8 mouse cellular contexts compared by ENCODE assay signal in the genomic region with DNA sequence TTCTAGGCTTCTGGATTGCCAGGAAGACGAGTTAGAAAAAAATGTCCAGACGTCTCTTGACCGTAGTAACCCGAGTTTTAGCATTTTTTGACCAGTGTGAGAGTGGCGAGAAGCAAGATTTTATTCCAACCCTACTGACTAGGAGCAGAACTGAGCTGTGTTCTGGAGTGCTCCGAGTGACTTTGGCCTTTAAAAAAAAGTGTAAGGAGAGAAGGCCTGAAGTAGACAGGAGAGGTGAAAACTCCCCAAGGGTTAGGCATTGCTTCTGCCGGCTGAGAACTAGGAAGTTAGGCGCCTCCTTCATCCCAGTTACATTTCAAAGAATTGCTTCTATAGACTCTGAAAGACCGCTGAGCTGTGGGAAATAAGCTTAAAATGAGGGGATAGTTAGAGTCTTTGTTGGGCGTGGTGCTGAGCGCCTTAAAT. TPM values are rescaled to one million over a fixed set of nuclear protein-coding genes. Genes with fewer than 3 reads are reported as not detected.
A peak's percentile ranks its signal among the peaks of the same experiment; 100 is the strongest.
DNase-seq lines count a peak whose midpoint lies in the region; ATAC-seq and TF ChIP-seq lines count a peak whose summit lies in the region.

No protein-coding gene starts in this region.

- H3K4me2 ChIP-seq in limb, embryonic 12.5 days: peak overlapping the region; percentile 79

- no peaks in the 10 kb centered on the region for H3K36me3 ChIP-seq in forebrain, embryonic 10.5 days (replicated peaks)
- no peaks in the 10 kb centered on the region for H3K36me3 ChIP-seq in limb, embryonic 12.5 days

- peak overlapping the region; percentile 99 for H3K27ac ChIP-seq in forebrain, embryonic 10.5 days
- peak overlapping the region; percentile 98 for H3K27ac ChIP-seq in limb, embryonic 12.5 days
- peak overlapping the region; percentile 97 for H3K27ac ChIP-seq in olfactory bulb, adult 2 months (ENCODE audit: insufficient read depth, low read depth, low read length)

- peaks cover 18% of the 10 kb centered on the region for H3K4me1 ChIP-seq in forebrain, embryonic 10.5 days
- H3K4me1 ChIP-seq in limb, embryonic 12.5 days (replicated peaks): peaks cover 15% of the 10 kb centered on the region
- H3K4me1 ChIP-seq in olfactory bulb, adult 2 months (ENCODE audit: control insufficient read depth, insufficient read depth, low read length): no peaks in the 10 kb centered on the region

- TF ChIP-seq CTCF in olfactory bulb, adult 2 months (IDR thresholded peaks at IDR 0.05; ENCODE audit: insufficient read depth, low read depth, low read length): no peak

- no peaks in the 10 kb centered on the region for H3K9me3 ChIP-seq in forebrain, embryonic 10.5 days
- no peaks in the 10 kb centered on the region for H3K9me3 ChIP-seq in limb, embryonic 12.5 days

- H3K27me3 ChIP-seq in forebrain, embryonic 10.5 days (ENCODE audit: poor library complexity, severe bottlenecking): no peaks in the 10 kb centered on the region
- no peaks in the 10 kb centered on the region for H3K27me3 ChIP-seq in limb, embryonic 12.5 days

- peak overlapping the region; percentile 98 for H3K9ac ChIP-seq in limb, embryonic 12.5 days (replicated peaks)

- 2% methylated on average over 11 of the region's 11 CpGs for WGBS in forebrain, embryonic 10.5 days
- WGBS in limb, embryonic 12.5 days: 1% methylated on average over 11 of the region's 11 CpGs
- WGBS in olfactory bulb, adult 2 months: 1% methylated on average over 11 of the region's 11 CpGs

- ATAC-seq in limb, embryonic 12.5 days (ENCODE audit: insufficient number of reproducible peaks, insufficient read depth, low FRiP score, low TSS enrichment, low read depth): no peak
- no peak for ATAC-seq in monocyte, adult 5-6 weeks (replicated peaks; ENCODE audit: insufficient number of reproducible peaks, low FRiP score, low TSS enrichment, poor library complexity, severe bottlenecking)

- no peak for TF ChIP-seq POLR2A in olfactory bulb, adult 2 months (IDR thresholded peaks at IDR 0.05; ENCODE audit: insufficient read depth, low read depth, low read length)

- H3K4me3 ChIP-seq in forebrain, embryonic 10.5 days: peak overlapping the region; percentile 94
- peak overlapping the region; percentile 89 for H3K4me3 ChIP-seq in limb, embryonic 12.5 days (replicated peaks)
- H3K4me3 ChIP-seq in olfactory bulb, adult 2 months (ENCODE audit: insufficient read depth, low read depth, low read length): peak overlapping the region; percentile 98

- DNase-seq in kidney, adult 8-10 months: peak; percentile 22 to 31
- DNase-seq in kidney, postnatal 10 days: no peak
- DNase-seq in R1 (ENCODE audit: low read depth, low spot score): peak; percentile 80
- no peak for DNase-seq in forebrain, embryonic 10.5 days (ENCODE audit: extremely low spot score, low spot score)
- DNase-seq in ovary, adult 18-20 months (ENCODE audit: low spot score): no peak

RNA-seq across cellular contexts. Expression of a gene that starts 0.9 kb away (rescaled TPM):
- polyA plus RNA-seq in forebrain, embryonic 10.5 days (2016; fragmentation: Nextera tagmentation; extraction: Ambion mirVana): 30.1 and 31.9 TPM in 2 replicates
- 38.3 and 39.3 TPM in 2 replicates for polyA plus RNA-seq in limb, embryonic 12.5 days (2016; fragmentation: Nextera tagmentation; extraction: Ambion mirVana)
- polyA plus RNA-seq in olfactory bulb, adult 2 months (2012; ENCODE audit: insufficient read depth, insufficient read length, low replicate concordance, missing spikeins): not detected in 2 replicates
- 140 to 151 TPM (median 149 TPM) in 3 replicates for total RNA-seq in monocyte, adult 5-6 weeks (2017)

RNA-seq across cellular contexts. Expression of a gene that starts 49.7 kb away (rescaled TPM):
- 0.09 and 0.15 TPM in 2 replicates for polyA plus RNA-seq in forebrain, embryonic 10.5 days (2016; fragmentation: Nextera tagmentation; extraction: Ambion mirVana)
- polyA plus RNA-seq in limb, embryonic 12.5 days (2016; fragmentation: Nextera tagmentation; extraction: Ambion mirVana): 5.1 and 5.2 TPM in 2 replicates
- polyA plus RNA-seq in olfactory bulb, adult 2 months (2012; ENCODE audit: insufficient read depth, insufficient read length, low replicate concordance, missing spikeins): not detected in 2 replicates
- total RNA-seq in monocyte, adult 5-6 weeks (2017): not detected in 3 replicates

RNA-seq across cellular contexts. Expression of a gene that starts 50.3 kb away (rescaled TPM):
- polyA plus RNA-seq in forebrain, embryonic 10.5 days (2016; fragmentation: Nextera tagmentation; extraction: Ambion mirVana): 0.09 TPM in 1 of 2 replicates, not detected in the other
- polyA plus RNA-seq in limb, embryonic 12.5 days (2016; fragmentation: Nextera tagmentation; extraction: Ambion mirVana): not detected in 2 replicates
- polyA plus RNA-seq in olfactory bulb, adult 2 months (2012; ENCODE audit: insufficient read depth, insufficient read length, low replicate concordance, missing spikeins): 314 TPM in 1 of 2 replicates, not detected in the other
- total RNA-seq in monocyte, adult 5-6 weeks (2017): 2.2 to 2.3 TPM in 2 of 3 replicates, not detected in the other

Comparison
In these comparisons a context has a peak if more than half of its experiments do, and no peak if none do; other contexts are left out.
1. DNase-seq: peak in kidney, adult 8-10 months (2 of 2) and R1 (single experiment); none in kidney, postnatal 10 days (single experiment), forebrain, embryonic 10.5 days (single experiment) and ovary, adult 18-20 months (single experiment).
2. RNA of a gene that starts 50.3 kb away (polyA plus RNA-seq): 314 TPM in olfactory bulb, adult 2 months; 0.09 TPM in forebrain, embryonic 10.5 days and not detected in limb, embryonic 12.5 days; every median in the first group is over 10 times any median in the second.
3. Peak in every context shown above with its lines, with median percentiles within 50 percentile points of each other: H3K27ac ChIP-seq and H3K4me3 ChIP-seq.